Mouse (Mus musculus) megakaryocyte-erythroid progenitor cell, adult 5-6 weeks (primary cell): ENCODE measurements around the gene Caskin2. TPM values are rescaled to one million over a fixed set of nuclear protein-coding genes. Genes with fewer than 3 reads are reported as not detected.

Source experiments
- ATAC-seq: replicated peaks from 2 replicates; pipeline ENCODE4 v1.8.0; 2016; ENCODE audit warnings: mild to moderate bottlenecking, inconsistent platforms; ENCODE audit not compliant: severe bottlenecking, poor library complexity, low FRiP score, low TSS enrichment
- total RNA-seq, 2 experiments: library from RNA; stranded (forward) in 1 of 2; stranded (reverse) in 1 of 2; fragments of 200-1000, 215-1000 nt in 1 of 2; fragments of >200 nt in 1 of 2; fragmentation: Nextera tagmentation in 1 of 2; gene quantifications; 2 replicates each; pipeline ENCODE4 v1.2.3; 2014 to 2017

Gene Caskin2
- total RNA-seq, 2 experiments from 2014 or later = 3.7 to 9.8 TPM

GRCm38 (mm10) chr11:115832523-115832922 lies 19.1 kb upstream of the Caskin2 start:
- ATAC-seq = no peak

GRCm38 (mm10) chr11:115832064-115832463 lies 18.6 kb upstream of the Caskin2 start:
- no peak for ATAC-seq

- ATAC-seq = 0 out of 2 replicates have a peak, but pooled peaks have one; percentile 29
These were observed 18.1 kb upstream of the Caskin2 start for GRCm38 (mm10) chr11:115831518-115831917.

- no peak for ATAC-seq
These were observed 17.3 kb upstream of the Caskin2 start for GRCm38 (mm10) chr11:115830550-115831325.

GRCm38 (mm10) chr11:115829036-115829435 lies 15.6 kb upstream of the Caskin2 start:
- no peak for ATAC-seq

- no peak for ATAC-seq
These were observed 14.2 kb upstream of the Caskin2 start for GRCm38 (mm10) chr11:115827624-115828023.

GRCm38 (mm10) chr11:115826487-115826886 lies 13.0 kb upstream of the Caskin2 start:
- ATAC-seq = no peak

- ATAC-seq = no peak
These were observed 11.4 kb upstream of the Caskin2 start for GRCm38 (mm10) chr11:115824813-115825212.

- ATAC-seq = peak; percentile 89
These were observed 10.6 kb upstream of the Caskin2 start, which contains the start of gene Llgl2 for GRCm38 (mm10) chr11:115823774-115824740. TSS of gene Llgl2 (plus strand) at chr11:115824049.

GRCm38 (mm10) chr11:115821001-115821400 lies 7.6 kb upstream of the Caskin2 start:
- ATAC-seq = no peak

GRCm38 (mm10) chr11:115819915-115820623 lies 6.6 kb upstream of the Caskin2 start:
- ATAC-seq = no peak

- no peak for ATAC-seq
These were observed 3.9 kb upstream of the Caskin2 start for GRCm38 (mm10) chr11:115817331-115817730.

GRCm38 (mm10) chr11:115814605-115815450 lies 1.4 kb upstream of the Caskin2 start, which contains the start of gene Tsen54:
TSS of gene Tsen54 (plus strand) at chr11:115814724.
- ATAC-seq = peak; percentile 26; the same call in 1 of the 2 replicates

- no peak for ATAC-seq
These were observed 662 bp downstream of the Caskin2 start for GRCm38 (mm10) chr11:115812533-115813420.

GRCm38 (mm10) chr11:115812095-115812494 lies 1.3 kb downstream of the Caskin2 start:
- no peak for ATAC-seq

GRCm38 (mm10) chr11:115811381-115812093 lies 1.9 kb downstream of the Caskin2 start:
- no peak for ATAC-seq

- no peak for ATAC-seq
These were observed 3.1 kb downstream of the Caskin2 start for GRCm38 (mm10) chr11:115810377-115810776.
